Mouse (Mus musculus) stomach, postnatal 0 days (tissue): ENCODE measurements at regions not wholly inside any gene's neighbourhood (a gene's known extent, or its start where the extent isn't known, plus 50 kb on each side); places are given as distances from the start of the nearest gene placed in this dataset. TPM values are rescaled to one million over a fixed set of nuclear protein-coding genes. Genes with fewer than 3 reads are reported as not detected.

Source experiments
- ATAC-seq: fragments of 200-750 bp; cut with Nextera tagmentation; 2 replicates; pipeline ENCODE4 v1.8.0; 2017; ENCODE audit not compliant: low FRiP score, low TSS enrichment
- DNase-seq: peaks from one replicate; pipeline ENCODE4 v3.0.0-alpha.2; 2016; ENCODE audit warnings: low spot score
- H3K27ac ChIP-seq: fragments of 300-500 bp; sonication (generic); replicated peaks from 2 replicates; pipeline ENCODE4 v1.5.1; 2014; ENCODE audit warnings: mild to moderate bottlenecking, control low read depth
- H3K27me3 ChIP-seq: fragments of 300-500 bp; sonication (generic); 2 replicates; pipeline ENCODE4 v1.6.1; 2014; ENCODE audit warnings: low read length; ENCODE audit not compliant: control insufficient read depth, insufficient read depth
- H3K36me3 ChIP-seq: fragments of 300-500 bp; sonication (generic); 2 replicates; pipeline ENCODE4 v1.6.1; 2014; ENCODE audit warnings: low read length, mixed read lengths; ENCODE audit not compliant: control insufficient read depth, insufficient read depth
- H3K4me1 ChIP-seq: fragments of 300-500 bp; sonication (generic); replicated peaks from 2 replicates; pipeline ENCODE4 v1.6.1; 2014; ENCODE audit warnings: antibody characterized with exemption; ENCODE audit not compliant: control insufficient read depth, insufficient read depth
- H3K4me2 ChIP-seq: fragments of 300-500 bp; sonication (generic); replicated peaks from 2 replicates; pipeline ENCODE4 v1.6.1; 2014; ENCODE audit warnings: low read depth, mild to moderate bottlenecking, control low read depth, moderate library complexity
- H3K4me3 ChIP-seq: fragments of 300-500 bp; sonication (generic); 2 replicates; pipeline ENCODE4 v1.5.1; 2014; ENCODE audit warnings: low read depth, low read length, control low read depth
- H3K9ac ChIP-seq: fragments of 300-500 bp; sonication (generic); 2 replicates; pipeline ENCODE4 v1.6.1; 2014; ENCODE audit warnings: mild to moderate bottlenecking, low read length, control low read depth, mixed read lengths
- H3K9me3 ChIP-seq: fragments of 300-500 bp; sonication (generic); 2 replicates; pipeline ENCODE4 v1.6.1; 2016; ENCODE audit warnings: low read length; ENCODE audit not compliant: control insufficient read depth
- CTCF ChIP-seq: IDR thresholded peaks from 2 replicates; pipeline ENCODE4 v1.5.1; 2016; ENCODE audit warnings: antibody characterized with exemption, low read depth, mild to moderate bottlenecking, moderate library complexity
- EP300 ChIP-seq: optimal IDR thresholded peaks from 2 replicates; pipeline ENCODE3; 2016; ENCODE audit warnings: antibody characterized with exemption
- microRNA-seq: library from miRNA; unstranded; fragments of <30 nt; microRNA quantifications from one replicate; pipeline ENCODE4, GENCODE M21; 2016

DNA sequence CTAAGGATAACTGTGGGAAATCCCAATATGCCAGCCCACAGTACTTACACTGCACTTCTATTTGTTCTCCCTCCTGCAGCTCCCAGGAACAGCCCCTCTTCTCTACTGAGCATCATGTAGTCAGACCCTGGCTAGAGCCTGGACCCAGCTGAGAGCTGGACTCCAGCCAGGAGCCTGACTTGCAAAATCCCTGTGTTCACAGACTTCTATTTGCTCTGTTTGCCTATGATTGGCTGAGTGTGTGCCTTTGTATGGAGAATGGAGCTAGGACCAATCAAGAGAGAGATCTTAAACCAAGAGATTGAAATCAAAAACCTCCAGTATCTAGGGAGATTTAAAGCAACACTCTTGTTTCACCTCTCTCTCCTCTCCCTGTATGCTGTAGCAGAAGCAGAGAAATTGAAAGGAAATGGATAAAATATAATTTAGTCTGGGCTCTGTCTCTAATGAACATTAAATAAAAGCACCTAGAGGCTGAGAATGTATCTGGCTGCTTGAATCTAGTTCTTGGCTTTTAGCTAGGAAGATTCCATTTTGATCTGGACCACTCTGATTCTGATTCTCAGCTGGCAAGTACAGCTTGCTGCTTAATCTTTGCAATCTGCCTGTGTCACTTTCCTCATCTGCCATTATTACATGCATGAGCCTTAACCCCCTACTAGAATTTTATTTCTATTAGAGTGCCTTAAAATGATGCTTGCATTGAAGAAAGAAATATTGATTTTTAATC is 261.1 kb upstream of the Ndn start:
- H3K27me3 ChIP-seq = no peaks in the 10 kb centered on the region
- no peak overlapping the region for H3K9ac ChIP-seq
- no peak overlapping the region for H3K27ac ChIP-seq
- DNase-seq = peak; percentile 50
- TF ChIP-seq EP300 = no peak
- TF ChIP-seq CTCF = no peak
- no peaks in the 10 kb centered on the region for H3K36me3 ChIP-seq
- peak; percentile 67; the same call in 1 of the 2 replicates for ATAC-seq
- no peak overlapping the region for H3K4me3 ChIP-seq
- no peaks in the 10 kb centered on the region for H3K4me1 ChIP-seq
- H3K9me3 ChIP-seq = no peaks in the 10 kb centered on the region
- no peak overlapping the region for H3K4me2 ChIP-seq

Small RNA genes lying in the stretch of these regions (microRNA-seq; reads per million reads assigned to microRNA genes)
- gene Gm24923 (not detected), gene Mir344-2 (not detected), gene Mir344f (not detected), gene Mir344g (not detected), gene Mir344i (not detected)
